Mouse (Mus musculus) MEL (cell line): ENCODE results near the gene Zfp326.

Source experiments
- CTCF ChIP-seq, 3 experiments: IDR thresholded peaks in 2 of 3; conservative IDR thresholded peaks in 1 of 3; 2 replicates each; pipeline ENCODE4 v1.5.1; 2011 to 2012; ENCODE audit warnings: low read length in 3 of 3, low read depth in 2 of 3, mild to moderate bottlenecking in 2 of 3, improper control_type of control experiment in 1 of 3, inconsistent platforms in 1 of 3, mixed read lengths in 1 of 3, moderate library complexity in 1 of 3; ENCODE audit not compliant: control insufficient read depth in 1 of 3, insufficient read depth in 1 of 3, poor library complexity in 1 of 3, severe bottlenecking in 1 of 3
- E2F4 ChIP-seq: IDR thresholded peaks from 2 replicates; pipeline ENCODE4 v1.6.1; 2011; ENCODE audit warnings: low read depth, low read length, improper control_type of control experiment, borderline replicate concordance
- GATA1 ChIP-seq: IDR thresholded peaks from 2 replicates; pipeline ENCODE4 v1.6.1; 2011; ENCODE audit warnings: low read depth, low read length, improper control_type of control experiment
- JUND ChIP-seq: IDR thresholded peaks from 2 replicates; pipeline ENCODE4 v1.6.1; 2011; ENCODE audit warnings: low read depth, mild to moderate bottlenecking, improper control_type of control experiment, low read length
- KAT2A ChIP-seq: conservative IDR thresholded peaks from 2 replicates; pipeline ENCODE4 v1.6.1; 2012; ENCODE audit warnings: low read depth, low read length, improper control_type of control experiment, inconsistent platforms
- MAX ChIP-seq: IDR thresholded peaks from 2 replicates; pipeline ENCODE4 v1.6.1; 2011; ENCODE audit warnings: low read length, improper control_type of control experiment
- MEF2A ChIP-seq: IDR thresholded peaks from 2 replicates; pipeline ENCODE4 v1.6.1; 2014; ENCODE audit warnings: low read depth, mild to moderate bottlenecking, inconsistent platforms, low read length, improper control_type of control experiment; ENCODE audit not compliant: poor library complexity, insufficient replicate concordance, severe bottlenecking; ENCODE audit errors: extremely low read depth
- POLR2A ChIP-seq, 2 experiments: IDR thresholded peaks; 2 replicates each; pipeline ENCODE4 v1.6.1; 2011 to 2012; ENCODE audit warnings: low read length in 2 of 2, mild to moderate bottlenecking in 2 of 2, control low read depth in 1 of 2, improper control_type of control experiment in 1 of 2, low read depth in 1 of 2, moderate library complexity in 1 of 2; ENCODE audit not compliant: control insufficient read depth in 1 of 2, insufficient read depth in 1 of 2, poor library complexity in 1 of 2
- RAD21 ChIP-seq: IDR thresholded peaks from 2 replicates; pipeline ENCODE4 v1.6.1; 2011; ENCODE audit warnings: mild to moderate bottlenecking, low read depth, low read length, improper control_type of control experiment
- TAL1 ChIP-seq: IDR thresholded peaks from 2 replicates; pipeline ENCODE4 v1.6.1; 2012; ENCODE audit warnings: mild to moderate bottlenecking, inconsistent platforms, low read length, moderate library complexity, mixed read lengths
- TCF12 ChIP-seq: IDR thresholded peaks from 2 replicates; pipeline ENCODE4 v1.6.1; 2014; ENCODE audit warnings: low read depth, mild to moderate bottlenecking, inconsistent platforms, low read length, improper control_type of control experiment, moderate library complexity
- ZC3H11A ChIP-seq: IDR thresholded peaks from 2 replicates; pipeline ENCODE4 v1.6.1; 2012; ENCODE audit warnings: low read depth, mild to moderate bottlenecking, inconsistent platforms, low read length, improper control_type of control experiment
- ZKSCAN1 ChIP-seq: IDR thresholded peaks from 2 replicates; pipeline ENCODE4 v1.6.1; 2012; ENCODE audit warnings: low read depth, mild to moderate bottlenecking, inconsistent platforms, low read length, improper control_type of control experiment, moderate library complexity

GRCm38 (mm10) chr5:105859716-105860460 is 16.5 kb upstream of the Zfp326 start:
- no peak for TF ChIP-seq CTCF (IDR thresholded peaks at IDR 0.05 in 2 of 3, conservative IDR thresholded peaks at IDR 0.05 in 1 of 3; ENCODE audit: control insufficient read depth in 1 of 3, insufficient read depth in 1 of 3, low read depth in 2 of 3, low read length in 3 of 3, poor library complexity in 1 of 3, severe bottlenecking in 1 of 3)
- TF ChIP-seq GATA1: no peak
- no peak for TF ChIP-seq MAX
- TF ChIP-seq POLR2A (IDR thresholded peaks at IDR 0.05; ENCODE audit: control insufficient read depth in 1 of 2, insufficient read depth in 1 of 2, low read depth in 1 of 2, low read length in 2 of 2, poor library complexity in 1 of 2): no peak
- TF ChIP-seq E2F4: no peak
- TF ChIP-seq KAT2A: no peak
- no peak for TF ChIP-seq ZC3H11A
- TF ChIP-seq RAD21: no peak
- TF ChIP-seq MEF2A: no peak
- no peak for TF ChIP-seq TAL1
- TF ChIP-seq ZKSCAN1: no peak
- no peak for TF ChIP-seq JUND
- TF ChIP-seq TCF12: no peak
